Mouse (Mus musculus) megakaryocyte, embryonic 14.5 days (primary cell): ENCODE data around the gene Ap4s1.

Source experiments
- FLI1 ChIP-seq: IDR thresholded peaks from 2 replicates; pipeline ENCODE4 v1.6.1; 2012; ENCODE audit warnings: low read length, inconsistent platforms, mixed read lengths
- GATA1 ChIP-seq: IDR thresholded peaks from 3 replicates; pipeline ENCODE4 v1.6.1; 2012; ENCODE audit warnings: mixed read lengths, low read length, inconsistent platforms, borderline replicate concordance

GRCm38 (mm10) chr12:51690893-51691844 lies at the start of gene Ap4s1:
- TF ChIP-seq GATA1 (no peak), FLI1 (no peak)
